Mouse (Mus musculus): Measurements from ENCODE around the gene Syce2.
A peak's percentile ranks its signal among the peaks of the same experiment; 100 is the strongest.

DNA sequence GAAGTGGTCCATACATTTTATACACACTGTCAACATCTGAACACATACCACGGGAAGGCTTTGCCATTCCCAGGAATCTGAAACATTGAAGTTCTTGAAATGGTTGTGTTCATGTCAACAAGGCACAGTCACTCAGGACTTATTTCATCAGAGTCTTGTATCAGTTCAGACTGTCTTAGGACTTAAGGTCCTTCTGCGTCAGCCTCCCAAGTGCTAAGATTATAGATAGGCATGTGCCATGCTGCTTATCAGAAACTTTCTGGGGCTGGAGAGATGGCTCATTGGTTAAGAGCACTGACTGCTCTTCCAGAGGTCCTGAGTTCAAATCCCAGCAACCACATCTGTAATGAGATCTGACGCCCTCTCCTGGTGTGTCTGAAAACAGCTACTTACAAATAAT, 2.4 kb downstream of the Syce2 start:
- 0 out of 2 replicates have a peak, but pooled peaks have one; percentile 6 for TF ChIP-seq CTCF (IDR thresholded peaks at IDR 0.05; ENCODE audit: low read depth)
- no peak for TF ChIP-seq EP300 (IDR thresholded peaks at IDR 0.05; ENCODE audit: low read depth)
